Mouse (Mus musculus) CH12.LX (cell line): ENCODE measurements around the gene Bpifb5. TPM values are rescaled to one million over a fixed set of nuclear protein-coding genes. Genes with fewer than 3 reads are reported as not detected.

Experiments used
- DNase-seq: peaks from one replicate; pipeline ENCODE4 v3.0.0-alpha.2; 2013; ENCODE audit errors: extremely low read depth
- H3K27ac ChIP-seq: 2 replicates; pipeline ENCODE4 v1.5.1; 2012; ENCODE audit warnings: low read depth, mild to moderate bottlenecking, control low read depth, moderate library complexity; ENCODE audit not compliant: insufficient read depth
- H3K27me3 ChIP-seq: replicated peaks from 2 replicates; pipeline ENCODE3; 2012; ENCODE audit warnings: inconsistent platforms
- H3K36me3 ChIP-seq, 2 experiments: replicated peaks in 1 of 2; 2 replicates each; pipeline versions ENCODE3 to v1.6.1; 2012; ENCODE audit warnings: inconsistent platforms in 1 of 2, low read length in 1 of 2, mild to moderate bottlenecking in 1 of 2, mixed read lengths in 1 of 2, moderate library complexity in 1 of 2; ENCODE audit not compliant: control insufficient read depth in 1 of 2, insufficient read depth in 1 of 2
- H3K4me1 ChIP-seq, 2 experiments: 2 replicates each; pipeline ENCODE4 v1.6.1; 2012; ENCODE audit warnings: inconsistent platforms in 1 of 2, moderate library complexity in 1 of 2; ENCODE audit not compliant: insufficient read depth in 2 of 2, control insufficient read depth in 1 of 2
- H3K4me2 ChIP-seq: 2 replicates; pipeline ENCODE4 v1.6.1; 2012; ENCODE audit warnings: low read depth, mild to moderate bottlenecking, control low read depth; ENCODE audit not compliant: poor library complexity, insufficient read depth, severe bottlenecking
- H3K4me3 ChIP-seq, 3 experiments: fragments of 150-350 bp in 1 of 3; sonication (generic) in 1 of 3; replicated peaks in 1 of 3; 2 replicates each; pipeline versions ENCODE3 to v1.5.1; 2011 to 2012; ENCODE audit warnings: low read depth in 2 of 3, low read length in 2 of 3, mild to moderate bottlenecking in 2 of 3, moderate library complexity in 2 of 3, control low read depth in 1 of 3, improper control_type of control experiment in 1 of 3, inconsistent platforms in 1 of 3, mixed read lengths in 1 of 3; ENCODE audit not compliant: poor library complexity in 1 of 3
- H3K79me2 ChIP-seq: replicated peaks from 2 replicates; pipeline ENCODE4 v1.6.1; 2012; ENCODE audit warnings: mild to moderate bottlenecking, moderate library complexity; ENCODE audit not compliant: control insufficient read depth, poor library complexity, insufficient read depth, severe bottlenecking; ENCODE audit errors: extremely low read depth
- H3K9ac ChIP-seq: 2 replicates; pipeline ENCODE4 v1.6.1; 2012; ENCODE audit warnings: low read depth, mild to moderate bottlenecking, control low read depth, moderate library complexity; ENCODE audit not compliant: insufficient read depth
- H3K9me3 ChIP-seq: replicated peaks from 2 replicates; pipeline ENCODE3; 2012; ENCODE audit warnings: low read length, inconsistent platforms, mixed read lengths
- CHD1 ChIP-seq: IDR thresholded peaks from 2 replicates; pipeline ENCODE4 v1.6.1; 2012; ENCODE audit warnings: low read depth, low read length, improper control_type of control experiment, inconsistent platforms
- CTCF ChIP-seq, 2 experiments: IDR thresholded peaks in 1 of 2; conservative IDR thresholded peaks in 1 of 2; 2 replicates each; pipeline ENCODE4 v1.5.1; 2011 to 2012; ENCODE audit warnings: low read depth in 2 of 2, low read length in 2 of 2, improper control_type of control experiment in 1 of 2, inconsistent platforms in 1 of 2, mild to moderate bottlenecking in 1 of 2, moderate library complexity in 1 of 2
- ELF1 ChIP-seq: IDR thresholded peaks from 2 replicates; pipeline ENCODE4 v1.6.1; 2014; ENCODE audit warnings: low read depth, mild to moderate bottlenecking, inconsistent platforms, low read length, improper control_type of control experiment
- EP300 ChIP-seq: IDR thresholded peaks from 2 replicates; pipeline ENCODE4 v1.6.1; 2011; ENCODE audit warnings: low read length, improper control_type of control experiment
- ETS1 ChIP-seq: conservative IDR thresholded peaks from 2 replicates; pipeline ENCODE4 v1.6.1; 2012; ENCODE audit warnings: low read depth, mild to moderate bottlenecking, inconsistent platforms, low read length, improper control_type of control experiment, moderate library complexity
- GABPA ChIP-seq: IDR thresholded peaks from 2 replicates; pipeline ENCODE4 v1.6.1; 2012; ENCODE audit warnings: low read depth, low read length, improper control_type of control experiment, inconsistent platforms; ENCODE audit not compliant: insufficient replicate concordance
- MAZ ChIP-seq: IDR thresholded peaks from 2 replicates; pipeline ENCODE4 v1.6.1; 2012; ENCODE audit warnings: low read depth, mild to moderate bottlenecking, inconsistent platforms, low read length, improper control_type of control experiment, moderate library complexity
- MYC ChIP-seq: IDR thresholded peaks from 2 replicates; pipeline ENCODE4 v1.6.1; 2011; ENCODE audit warnings: low read depth, mild to moderate bottlenecking, improper control_type of control experiment, low read length
- NELFE ChIP-seq: IDR thresholded peaks from 2 replicates; pipeline ENCODE4 v1.6.1; 2011; ENCODE audit warnings: low read depth, low read length, improper control_type of control experiment
- PAX5 ChIP-seq: IDR thresholded peaks from 2 replicates; pipeline ENCODE4 v1.6.1; 2012; ENCODE audit warnings: low read length, inconsistent platforms, mixed read lengths
- RAD21 ChIP-seq: IDR thresholded peaks from 2 replicates; pipeline ENCODE4 v1.6.1; 2011; ENCODE audit warnings: low read depth, mild to moderate bottlenecking, low read length, improper control_type of control experiment, moderate library complexity
- SMC3 ChIP-seq: IDR thresholded peaks from 2 replicates; pipeline ENCODE4 v1.6.1; 2011; ENCODE audit warnings: low read depth, low read length, improper control_type of control experiment
- UBTF ChIP-seq: IDR thresholded peaks from 2 replicates; pipeline ENCODE4 v1.6.1; 2012; ENCODE audit warnings: low read depth, mild to moderate bottlenecking, inconsistent platforms, low read length, improper control_type of control experiment, moderate library complexity
- USF1 ChIP-seq: IDR thresholded peaks from 2 replicates; pipeline ENCODE4 v1.6.1; 2014; ENCODE audit warnings: low read depth, mild to moderate bottlenecking, inconsistent platforms, low read length, improper control_type of control experiment
- ZC3H11A ChIP-seq: IDR thresholded peaks from 2 replicates; pipeline ENCODE4 v1.6.1; 2012; ENCODE audit warnings: low read depth, mild to moderate bottlenecking, inconsistent platforms, low read length, improper control_type of control experiment
- ZKSCAN1 ChIP-seq: IDR thresholded peaks from 2 replicates; pipeline ENCODE4 v1.6.1; 2012; ENCODE audit warnings: low read depth, inconsistent platforms, low read length, improper control_type of control experiment, borderline replicate concordance
- dilution Hi-C: fragments of 300-500 bp; cut with MboI; formaldehyde crosslinking; loops from 2 replicates; pipeline ENCODE4 v1.14.3; 2020; ENCODE audit warnings: low sequenced_read_pairs; ENCODE audit not compliant: extremely low pct_unique_long_range_greater_than_20kb, extremely low pct_ligation_motif_present
- in situ Hi-C: fragments of 300-500 bp; cut with MboI; formaldehyde crosslinking; loops from 3 replicates; pipeline ENCODE4 v1.14.3; 2019; ENCODE audit warnings: low sequenced_read_pairs, low pct_ligation_motif_present, low pct_unique_long_range_greater_than_20kb, mixed read lengths
- polyA plus RNA-seq: library from polyadenylated mRNA; unstranded; fragments of >175 nt; gene quantifications from 2 replicates; pipeline ENCODE4 v1.2.1, GENCODE M21; 2012; ENCODE audit warnings: low read depth; ENCODE audit not compliant: insufficient read length
- total RNA-seq, 2 experiments: library from RNA; depleted of rRNA; stranded (reverse); fragments of 300-350 nt in 1 of 2; fragments of >200 nt in 1 of 2; gene quantifications; 2 replicates each; pipeline ENCODE4 v1.2.3; 2012 to 2014

Gene Bpifb5
- total and polyA plus RNA-seq, 3 experiments, result not detected

DNA sequence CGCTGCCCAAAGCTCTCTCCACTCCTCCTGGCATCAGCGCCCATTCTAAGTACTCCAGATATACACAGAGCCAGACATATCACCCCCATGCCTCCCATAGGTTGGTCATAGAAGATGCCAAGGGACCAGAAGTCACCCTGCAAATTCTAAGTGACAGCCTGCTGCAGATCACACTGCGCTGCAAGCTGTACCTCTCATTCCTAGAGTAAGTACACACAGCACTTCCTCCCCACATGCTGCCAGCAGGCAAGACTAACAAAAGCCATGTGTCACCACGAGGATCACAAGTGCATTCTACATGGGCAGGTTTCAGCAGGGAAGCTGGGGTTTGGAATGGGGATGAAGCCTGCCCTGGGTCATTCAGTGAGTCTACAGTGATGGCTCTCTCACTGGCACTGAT, 3.4 kb downstream of the Bpifb5 start:
- dilution Hi-C loops, result no loop called here
- Histone ChIP-seq H3K27me3 (peaks cover 94% of the 10 kb centered on the region), H3K4me3 (no peak overlapping the region), H3K36me3 (no peaks in the 10 kb centered on the region), H3K79me2 (no peaks in the 10 kb centered on the region), H3K4me2 (no peak overlapping the region), H3K27ac (no peak overlapping the region), H3K9me3 (no peaks in the 10 kb centered on the region), H3K9ac (no peak overlapping the region), H3K4me1 (no peaks in the 10 kb centered on the region)
- in situ Hi-C loops, result no loop called here
- no peak for DNase-seq
- TF ChIP-seq CTCF (conservative IDR thresholded peaks at IDR 0.05 in 1 of 2, IDR thresholded peaks at IDR 0.05 in 1 of 2; ENCODE audit: low read depth in 2 of 2, low read length in 2 of 2) (no peak), CHD1 (no peak), MAZ (no peak), ZKSCAN1 (no peak), ETS1 (no peak), ZC3H11A (no peak), PAX5 (no peak), RAD21 (no peak), USF1 (no peak), ELF1 (no peak), SMC3 (no peak), UBTF (no peak), EP300 (no peak)
- TF ChIP-seq, all 38 proteins: peak for 0

GRCm38 (mm10) chr2:154227830-154228229, 4.3 kb downstream of the Bpifb5 start:
- in situ Hi-C loops (no loop called here), dilution Hi-C loops (no loop called here)
- no peaks in the 10 kb centered on the region for H3K4me1 ChIP-seq
- no peak for DNase-seq
- TF ChIP-seq NELFE (no peak), GABPA (no peak), ELF1 (no peak), CTCF (conservative IDR thresholded peaks at IDR 0.05 in 1 of 2, IDR thresholded peaks at IDR 0.05 in 1 of 2; ENCODE audit: low read depth in 2 of 2, low read length in 2 of 2) (no peak), MYC (no peak)
- H3K27me3 ChIP-seq, result peaks cover 92% of the 10 kb centered on the region
- no peak overlapping the region for H3K9ac ChIP-seq
- H3K79me2 ChIP-seq, result no peaks in the 10 kb centered on the region
- no peak overlapping the region for H3K4me3 ChIP-seq
- H3K4me2 ChIP-seq, result no peak overlapping the region
- no peak overlapping the region for H3K27ac ChIP-seq
- H3K9me3 ChIP-seq, result no peaks in the 10 kb centered on the region
- H3K36me3 ChIP-seq, result no peaks in the 10 kb centered on the region
